Mouse (Mus musculus) lung, adult 18-20 months (tissue): ENCODE measurements around the gene Snapc2.
"Not testable (repeated sequence)": the region's sequence is repeated elsewhere in the genome, so short reads cannot be mapped to it uniquely, and the experiment has no call there.

Experiments
- DNase-seq, 2 experiments: peaks; one replicate each; pipeline ENCODE4 v3.0.0; 2022; ENCODE audit warnings: mixed read lengths in 2 of 2

Gene Snapc2

GRCm38 (mm10) chr8:4238434-4239192, 14.3 kb upstream of the Snapc2 start, which contains the start of the genes Map2k7 and Gm49320:
TSS of gene Map2k7 (plus strand) at chr8:4238740.
TSS of gene Gm49320 (plus strand) at chr8:4238865.
- peak; percentile 100 for DNase-seq

GRCm38 (mm10) chr8:4239193-4239890, 13.5 kb upstream of the Snapc2 start:
- no peak for DNase-seq

DNA sequence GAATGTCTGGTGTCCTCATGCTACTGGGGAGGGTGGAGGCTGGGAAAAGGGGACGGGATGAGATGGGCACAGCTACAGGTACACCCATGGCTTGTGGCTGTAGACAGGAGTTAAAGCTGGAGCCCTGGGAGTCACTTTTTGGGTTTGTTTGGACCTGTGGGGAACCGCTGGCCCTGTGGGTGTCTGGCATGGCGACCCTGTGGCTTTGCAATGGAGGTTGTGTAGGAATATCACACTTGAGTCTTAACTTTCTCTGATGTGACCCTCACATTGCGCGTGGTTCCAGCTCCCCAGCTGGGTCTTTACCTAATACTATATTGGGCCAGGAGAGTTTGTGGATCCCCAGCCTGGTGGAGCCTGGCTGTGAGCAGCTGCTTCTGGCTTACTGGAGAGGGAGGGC, 7.8 kb upstream of the Snapc2 start:
- no peak for DNase-seq

- no peak for DNase-seq
These were observed 7.1 kb upstream of the Snapc2 start for GRCm38 (mm10) chr8:4245737-4246136.

GRCm38 (mm10) chr8:4247241-4247640, 5.6 kb upstream of the Snapc2 start:
- DNase-seq = no peak

DNA sequence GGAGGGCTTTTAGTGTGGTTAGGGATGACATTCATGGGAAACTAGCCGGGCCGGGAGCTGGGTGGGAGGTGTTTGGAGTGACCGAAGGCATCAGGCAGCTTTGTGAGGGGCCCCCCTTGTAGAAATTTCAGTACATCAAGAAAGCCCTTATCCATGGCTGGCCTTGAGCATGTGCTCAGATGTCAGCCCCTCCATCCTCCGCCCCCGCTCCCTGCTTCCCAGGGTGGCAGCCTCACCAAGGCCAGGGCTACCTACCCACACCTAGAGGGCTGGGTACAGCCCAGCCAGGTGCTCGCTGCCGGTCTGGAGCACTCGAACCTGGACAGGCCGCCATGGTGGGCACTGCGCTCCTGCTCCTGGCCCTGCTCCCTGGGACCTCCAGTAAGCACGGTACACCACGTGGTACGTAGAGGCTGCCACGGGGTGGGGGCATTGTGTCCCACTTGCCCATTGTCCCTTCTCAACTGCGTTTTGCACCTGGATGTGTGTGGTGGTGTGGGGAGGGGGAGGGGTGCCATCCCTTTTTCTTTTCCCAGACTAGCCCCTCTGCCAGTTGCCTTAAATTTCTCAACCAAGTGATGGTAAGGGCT, 4.8 kb upstream of the Snapc2 start, which contains the start of gene Tgfbr3l:
Tgfbr3l (plus strand) TSS at position 264 of the 590 bp plus-strand sequence.
- no peak for DNase-seq

DNA sequence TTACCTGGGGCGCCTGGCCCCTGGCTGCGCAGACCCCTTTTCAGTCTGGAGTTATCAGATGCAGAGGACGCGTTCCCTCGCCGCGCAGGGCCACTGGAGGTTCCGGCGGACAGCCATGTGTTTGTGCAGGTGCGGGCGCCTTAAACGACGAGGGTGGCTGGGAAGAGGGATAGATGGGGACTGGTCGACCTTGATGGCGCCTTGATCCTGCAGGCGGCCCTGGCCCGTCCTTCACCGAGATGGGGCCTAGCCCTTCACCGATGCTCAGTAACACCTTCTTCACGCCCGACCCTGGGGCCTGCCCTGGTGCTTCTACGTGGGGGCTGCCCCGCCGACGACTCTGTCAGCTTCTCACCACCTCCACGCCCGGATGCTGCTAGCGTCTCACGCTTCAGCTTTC, 3.7 kb upstream of the Snapc2 start:
- no peak for DNase-seq

DNA sequence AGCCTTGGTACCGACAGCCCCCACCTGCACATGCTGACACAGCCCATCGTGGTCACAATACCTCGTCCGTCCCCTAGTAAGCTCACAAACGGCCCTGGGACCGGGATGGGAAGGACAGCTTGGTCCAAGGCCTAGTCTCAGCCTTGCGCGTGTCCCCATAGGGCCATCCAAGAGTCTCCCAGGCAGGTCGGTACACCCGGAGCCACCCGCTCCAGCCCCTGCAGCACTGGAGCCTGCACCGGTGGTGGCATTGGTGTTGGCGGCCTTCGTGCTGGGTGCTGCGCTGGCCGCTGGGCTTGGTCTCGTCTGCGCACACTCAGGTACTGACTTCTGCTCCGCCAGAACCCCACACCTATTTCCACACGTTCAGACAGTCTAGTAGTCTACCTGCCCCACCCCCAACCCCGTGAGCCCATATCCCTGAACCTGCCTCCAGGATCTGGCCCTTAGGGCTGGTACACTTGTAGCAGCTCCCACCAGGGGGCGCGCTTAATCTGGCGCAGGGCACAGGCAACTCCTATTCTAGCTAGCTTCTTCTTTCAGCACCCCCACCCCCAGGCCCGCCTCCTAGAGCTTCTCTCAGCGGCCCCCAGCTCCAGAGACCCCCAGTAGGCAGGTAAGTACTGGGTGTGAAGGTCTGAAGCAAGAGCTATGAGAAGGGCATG, 2.4 kb upstream of the Snapc2 start:
- peak; percentile 75 to 84 for DNase-seq

DNA sequence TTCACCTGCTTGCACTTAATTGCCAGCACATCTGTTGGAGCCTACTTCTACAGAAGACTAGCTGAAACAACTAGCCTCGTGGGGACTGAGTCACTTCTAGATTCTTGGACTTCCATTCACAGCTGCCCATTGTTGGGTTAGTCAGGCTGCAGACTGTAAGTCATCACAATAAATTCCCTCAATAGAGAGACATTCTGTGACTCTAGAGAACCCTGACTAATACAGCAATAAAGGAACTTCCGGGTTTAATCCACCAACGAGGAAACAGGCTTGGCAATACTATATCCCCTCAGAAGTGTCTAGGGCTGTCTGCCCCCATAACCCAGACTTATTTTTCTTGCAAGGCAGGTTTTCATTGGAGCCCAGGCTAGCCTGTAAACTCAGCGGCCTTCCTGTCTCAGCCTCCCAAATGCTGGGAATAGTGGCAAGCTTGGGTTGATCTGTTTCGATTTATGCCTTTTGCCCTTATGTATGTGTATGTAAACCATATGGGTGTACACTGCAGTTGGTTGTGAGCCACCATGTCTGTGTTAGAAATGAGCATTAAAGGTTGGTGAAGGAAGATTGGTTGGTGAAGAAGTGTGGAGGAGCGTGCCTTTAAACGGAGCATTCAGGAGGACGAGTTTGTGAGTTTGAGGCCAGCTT, 642 bp upstream of the Snapc2 start:
- no peak for DNase-seq

GRCm38 (mm10) chr8:4254001-4254400, 1.1 kb downstream of the Snapc2 start:
- peak in 1 of 2 experiments; percentile 34 for DNase-seq

- DNase-seq = not testable (repeated sequence)
These were observed 2.6 kb downstream of the Snapc2 start for GRCm38 (mm10) chr8:4255471-4255870.

GRCm38 (mm10) chr8:4256911-4257310, 4.0 kb downstream of the Snapc2 start:
- DNase-seq = no peak

DNA sequence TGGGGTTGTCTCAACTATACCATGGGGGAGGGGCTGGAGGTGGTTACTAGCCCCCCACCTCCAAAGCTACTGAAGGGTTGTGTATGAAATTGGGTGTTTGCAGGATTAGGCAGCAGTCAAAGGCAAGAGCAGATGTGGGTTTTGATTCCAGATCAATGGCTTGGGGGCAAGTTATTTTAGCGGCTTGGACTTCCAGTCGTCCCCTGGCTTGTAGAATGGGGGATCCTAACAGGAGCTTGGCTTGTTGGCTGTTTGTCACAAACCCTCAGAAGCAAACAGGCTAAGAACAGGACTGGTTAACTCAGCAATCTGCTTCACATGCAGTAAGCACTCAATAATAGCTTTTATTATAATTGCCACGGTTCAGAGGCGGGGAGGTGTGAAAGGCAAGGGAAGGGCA, 4.5 kb downstream of the Snapc2 start:
- DNase-seq = no peak

DNA sequence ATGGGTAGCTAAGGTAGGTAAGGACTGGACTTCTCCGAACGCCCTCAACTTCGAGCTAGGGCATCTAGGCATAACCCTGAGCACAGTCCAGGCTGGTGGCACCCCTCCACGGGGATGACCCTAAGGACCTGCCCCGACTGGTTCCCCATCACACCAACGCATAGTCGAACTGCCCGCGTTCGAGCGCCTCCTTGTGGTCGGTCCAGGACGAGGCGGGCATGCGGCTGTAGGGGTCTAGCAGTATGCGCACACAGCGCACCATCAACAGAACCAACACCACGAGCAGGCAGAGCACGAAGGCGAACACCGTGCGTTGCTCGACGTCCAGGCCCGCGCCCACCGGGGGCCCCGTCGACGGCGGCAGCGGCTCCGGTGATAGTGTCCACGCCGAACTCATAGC, 5.4 kb downstream of the Snapc2 start:
- DNase-seq = peak; percentile 65 to 74

DNA sequence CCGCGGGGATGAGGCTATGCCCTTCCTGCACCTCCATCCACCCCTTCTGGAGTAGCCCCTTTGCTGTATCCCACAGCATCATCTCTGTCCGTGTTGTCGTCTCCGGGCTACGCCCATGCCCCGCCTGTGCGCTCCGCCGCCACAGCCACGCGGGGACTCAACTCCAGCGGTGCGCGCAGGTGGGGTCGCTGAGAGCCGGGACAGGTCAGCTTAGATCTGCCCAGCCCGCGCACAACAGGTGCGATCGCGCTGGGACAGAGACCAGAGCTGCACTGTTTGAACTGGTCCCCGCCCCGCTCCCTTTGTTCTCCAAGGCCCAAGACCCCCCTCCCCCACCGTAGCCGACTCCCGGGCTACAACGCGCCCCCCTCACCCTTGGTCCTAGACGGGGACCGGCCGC, 5.8 kb downstream of the Snapc2 start:
- peak in 1 of 2 experiments; percentile 29 for DNase-seq

DNA sequence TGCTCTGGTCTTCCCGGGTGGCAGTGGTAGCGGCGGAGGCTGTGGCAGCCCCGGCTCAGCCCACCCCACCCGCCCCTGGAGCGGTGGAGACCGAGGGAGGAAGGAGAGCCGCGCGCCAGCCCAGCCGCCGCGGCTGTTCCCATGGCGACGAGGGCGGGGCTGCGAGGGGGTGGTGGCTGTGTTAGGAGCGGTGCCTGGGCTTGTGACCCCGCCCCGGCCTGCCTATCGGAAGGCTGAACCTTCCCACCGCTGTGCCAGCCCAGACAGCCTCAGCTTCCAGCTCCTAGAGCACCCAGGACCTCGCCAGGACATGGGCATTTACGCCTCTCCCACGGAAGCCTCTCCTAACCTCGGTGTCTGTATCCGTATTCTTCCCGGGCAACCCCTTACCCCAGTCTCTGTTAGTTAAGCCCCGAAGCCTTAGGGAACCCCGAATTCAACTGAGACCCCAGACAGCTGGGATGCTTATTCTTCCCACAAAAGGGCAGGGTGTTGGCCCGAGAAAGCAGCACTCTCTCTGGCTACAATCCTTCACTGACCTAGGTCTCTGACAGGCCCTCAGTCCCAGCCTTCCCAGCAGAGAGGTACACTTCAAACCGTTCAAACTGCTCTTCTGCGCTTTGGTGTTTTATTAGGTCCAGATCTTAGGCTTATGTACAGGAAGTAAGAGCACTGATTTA, 6.4 kb downstream of the Snapc2 start, which contains the start of gene Ctxn1:
Ctxn1 (minus strand) TSS at position 150 of the 680 bp plus-strand sequence.
- peak; percentile 95 to 96 for DNase-seq

GRCm38 (mm10) chr8:4259805-4260170, 6.9 kb downstream of the Snapc2 start:
- DNase-seq = no peak

GRCm38 (mm10) chr8:4263105-4263791, 10.4 kb downstream of the Snapc2 start:
- no peak for DNase-seq

GRCm38 (mm10) chr8:4265160-4265914, 12.5 kb downstream of the Snapc2 start:
- no peak for DNase-seq

DNA sequence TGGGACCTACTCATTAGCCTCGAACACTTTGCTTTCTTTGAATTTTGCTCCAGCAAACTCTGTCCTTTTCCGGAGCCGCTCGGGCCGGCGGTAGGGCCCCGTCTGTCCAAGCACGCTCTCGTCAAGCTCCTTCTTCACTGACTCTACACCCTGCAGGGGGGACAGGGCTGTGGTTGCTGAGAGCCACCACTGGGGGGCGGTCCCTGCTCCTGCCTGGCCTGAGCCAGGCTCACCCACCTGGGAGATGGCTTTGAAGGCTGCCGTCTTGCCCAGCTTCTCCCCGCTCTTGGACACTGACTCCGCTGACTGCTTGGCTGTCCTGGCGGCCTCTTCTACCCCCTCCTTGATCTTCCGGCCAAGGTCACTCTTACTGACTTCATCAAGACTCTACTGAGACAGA, 14.7 kb downstream of the Snapc2 start:
- DNase-seq = no peak

DNA sequence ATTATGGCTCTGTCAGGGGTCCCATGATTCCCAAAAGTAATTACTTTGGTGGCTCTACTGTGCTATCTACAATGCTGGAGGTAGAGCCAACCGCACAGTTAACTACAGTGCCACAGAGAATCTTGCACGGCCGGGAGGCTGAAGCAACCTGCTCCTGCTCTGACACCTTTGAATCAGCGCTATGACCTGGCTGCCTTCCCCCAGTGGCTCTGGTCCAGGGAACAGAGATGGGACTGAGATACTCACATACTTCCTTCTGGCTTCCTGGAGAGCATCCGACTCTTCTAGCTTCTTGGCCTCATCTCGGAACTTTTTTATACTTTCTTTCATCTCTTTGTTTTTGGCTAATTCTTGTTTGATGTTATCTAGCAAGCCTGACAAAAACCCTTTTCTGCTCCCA, 16.7 kb downstream of the Snapc2 start:
- DNase-seq = no peak
